Mouse (Mus musculus): ENCODE measurements around the gene Sh3bp5l.
"Not testable (repeated sequence)": the region's sequence is repeated elsewhere in the genome, so short reads cannot be mapped to it uniquely, and the experiment has no call there.

The Sh3bp5l gene

DNA sequence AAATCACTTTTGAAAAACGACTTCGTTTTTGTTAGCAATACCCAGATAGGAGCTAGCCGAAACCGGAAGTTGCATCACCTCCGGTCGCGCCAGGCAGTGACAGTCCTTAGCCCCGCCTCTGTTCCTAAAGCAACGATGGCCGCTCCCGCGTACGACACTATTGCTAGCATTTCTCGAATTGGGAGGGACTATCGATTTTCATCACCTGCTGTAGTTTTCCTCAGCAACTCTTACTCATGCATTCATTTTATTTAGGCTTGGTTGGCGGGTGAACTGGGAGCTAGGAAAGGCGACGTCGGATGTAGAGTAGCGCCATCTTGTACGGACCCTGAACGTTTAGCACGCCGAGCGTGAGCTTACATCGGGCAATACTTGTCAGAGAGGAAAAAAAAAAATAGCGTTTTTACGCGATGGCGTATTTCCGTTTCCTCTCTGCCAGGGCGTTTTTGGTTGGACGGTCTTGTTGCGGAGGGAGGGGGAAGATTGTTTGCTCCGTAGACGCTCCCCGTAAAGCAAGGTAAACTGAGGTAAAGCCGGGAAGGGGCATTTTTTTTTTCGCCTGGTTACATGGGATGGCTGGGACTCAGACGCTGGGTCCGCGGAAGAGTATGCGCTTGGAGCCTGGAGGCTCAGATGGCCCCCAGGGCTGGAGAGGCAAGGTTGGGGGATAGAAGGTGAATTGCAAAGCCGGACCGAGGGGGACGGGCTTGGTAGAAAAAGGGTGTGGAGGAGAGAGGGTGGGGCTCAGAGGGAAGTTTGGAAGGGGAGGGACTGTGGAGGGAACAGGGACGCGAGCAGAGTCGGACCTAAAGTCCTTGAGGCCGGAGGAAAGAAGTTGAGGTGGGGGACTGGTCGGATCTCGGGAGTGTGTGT is at the start of gene Sh3bp5l, which contains the start of gene Zfp672:
Gene Sh3bp5l, plus strand, starts transcription at position 449 of the 873 bp plus-strand sequence.
Gene Zfp672, minus strand, starts transcription at position 64 of the 873 bp plus-strand sequence.
- DNase-seq (ENCODE audit: low spot score), result peak; percentile 93

DNA sequence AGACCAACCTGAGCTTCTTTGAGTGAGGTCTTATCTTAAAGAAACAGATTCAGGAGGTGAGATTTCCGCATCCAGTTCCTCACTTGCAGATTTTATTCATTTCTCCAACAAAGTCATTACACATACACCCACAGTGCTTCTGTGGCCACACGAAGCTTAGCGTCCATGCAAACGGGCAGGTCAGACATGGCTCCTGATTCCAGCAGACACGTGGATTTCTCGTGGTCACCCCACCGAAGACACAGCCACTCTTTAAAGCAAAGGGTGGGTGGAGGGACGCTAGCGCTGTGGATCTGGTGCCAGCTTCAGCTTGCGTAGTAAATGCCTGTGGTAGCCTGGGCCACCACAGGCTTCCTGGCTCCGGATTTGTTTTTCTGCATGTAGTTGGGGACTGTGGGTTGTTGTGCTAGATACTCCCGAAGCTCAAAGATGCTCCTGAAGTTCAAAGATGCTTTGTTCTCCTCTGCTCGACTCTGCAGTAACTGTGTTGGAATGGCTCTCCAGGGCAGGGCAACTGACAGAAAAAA is 48.5 kb upstream of the Sh3bp5l start:
- no peak for DNase-seq (ENCODE audit: low spot score)

DNA sequence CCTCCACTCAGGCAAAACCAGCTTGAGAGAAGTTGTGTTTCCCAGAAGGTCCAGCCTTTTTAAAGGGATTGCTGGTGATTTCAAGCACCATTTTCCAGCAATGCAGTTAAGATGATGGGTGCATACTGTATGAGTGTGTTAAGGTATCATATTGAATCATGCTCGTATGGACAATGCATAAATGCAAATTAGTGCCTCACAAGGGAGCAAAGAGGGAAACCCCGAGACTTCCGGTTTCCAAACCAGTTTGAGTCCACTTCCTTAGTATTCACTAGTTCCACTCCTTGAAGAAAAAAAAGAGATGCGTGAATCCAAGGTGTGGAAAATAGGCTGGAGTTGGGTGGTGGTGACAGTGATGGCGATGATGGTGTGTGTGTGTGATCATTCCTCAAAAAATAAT is 48.0 kb upstream of the Sh3bp5l start:
- no peak for DNase-seq (ENCODE audit: low spot score)

GRCm38 (mm10) chr11:58289992-58290682 is 40.4 kb upstream of the Sh3bp5l start:
- DNase-seq (ENCODE audit: low spot score), result no peak

DNA sequence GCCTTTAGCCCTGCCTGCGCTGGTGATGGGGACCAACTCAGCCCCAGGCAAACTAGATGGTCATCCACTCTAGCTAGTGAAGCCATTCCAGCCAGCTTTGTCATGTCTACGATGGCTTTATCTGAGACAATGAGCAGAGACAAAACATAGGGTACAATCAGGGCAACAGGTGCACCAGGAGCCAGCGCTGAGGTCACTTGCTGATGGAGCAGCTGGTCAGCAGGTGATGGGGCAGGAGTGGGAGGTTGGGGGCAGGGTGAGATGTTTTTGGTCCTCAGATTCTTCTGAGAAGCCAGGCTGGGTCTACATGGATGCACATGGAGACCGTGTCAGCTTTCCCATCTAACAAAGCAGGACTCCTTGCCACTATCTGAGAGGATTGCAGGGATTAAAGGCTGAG is 39.7 kb upstream of the Sh3bp5l start:
- no peak for DNase-seq (ENCODE audit: low spot score)

GRCm38 (mm10) chr11:58292791-58293190 is 37.7 kb upstream of the Sh3bp5l start:
- DNase-seq (ENCODE audit: low spot score), result no peak

- DNase-seq (ENCODE audit: low spot score), result no peak
Measured at GRCm38 (mm10) chr11:58297396-58297795, 33.1 kb upstream of the Sh3bp5l start.

- peak; percentile 58 for DNase-seq (ENCODE audit: low spot score)
Measured at GRCm38 (mm10) chr11:58301057-58301456, 29.5 kb upstream of the Sh3bp5l start.

- DNase-seq (ENCODE audit: low spot score), result peak; percentile 99
Measured at GRCm38 (mm10) chr11:58301837-58302754, 28.4 kb upstream of the Sh3bp5l start.

DNA sequence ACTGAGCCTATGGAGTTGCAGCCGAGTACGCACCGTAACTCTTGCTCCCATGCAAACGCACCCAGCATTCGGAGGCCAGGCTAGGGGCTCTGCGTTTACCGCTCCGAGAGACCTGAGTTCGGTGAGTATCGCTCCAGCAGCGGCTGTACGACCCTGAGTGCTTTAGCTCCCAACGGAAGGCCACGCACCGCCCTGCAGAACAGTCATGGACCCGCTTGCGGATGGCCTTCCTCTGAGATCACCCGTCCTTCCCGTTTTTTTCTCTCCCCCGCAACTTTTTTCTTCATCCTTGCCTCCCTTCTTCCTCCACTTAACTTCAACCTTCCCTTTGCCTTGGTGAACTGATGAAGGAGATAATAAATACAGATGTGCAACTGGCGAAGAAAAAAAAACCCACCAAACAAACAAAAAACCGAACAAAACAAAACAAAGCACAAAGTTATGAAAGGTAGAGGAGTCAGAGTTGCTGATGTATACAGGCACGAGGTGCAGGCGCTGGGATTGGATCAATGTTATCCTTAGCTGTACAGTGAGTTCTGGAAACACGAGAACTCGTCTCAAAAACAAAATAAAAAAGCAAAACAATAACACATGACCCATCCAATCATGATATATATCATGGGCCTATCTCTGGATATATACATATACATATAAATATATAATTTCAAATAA is 27.6 kb upstream of the Sh3bp5l start:
- DNase-seq (ENCODE audit: low spot score), result no peak

- DNase-seq (ENCODE audit: low spot score), result no peak
Measured at GRCm38 (mm10) chr11:58303594-58303993, 26.9 kb upstream of the Sh3bp5l start.

DNA sequence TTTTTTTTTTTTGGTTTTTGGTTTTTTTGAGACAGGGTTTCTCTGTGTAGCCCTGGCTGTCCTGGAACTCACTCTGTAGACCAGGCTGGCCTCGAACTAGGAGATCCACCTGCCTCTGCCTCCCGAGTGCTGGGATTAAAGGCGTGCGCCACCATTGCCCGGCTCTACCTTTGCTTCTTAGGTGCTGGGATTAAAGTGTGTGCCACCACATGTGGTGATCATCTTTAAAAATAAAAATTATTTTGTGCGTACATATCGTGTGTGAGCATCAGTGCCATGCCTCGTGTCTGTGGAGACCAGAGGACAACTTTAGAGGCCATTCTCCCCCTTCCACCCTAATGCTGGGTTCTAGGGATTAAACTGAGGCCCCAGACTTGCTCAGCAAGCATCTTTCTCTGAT is 25.2 kb upstream of the Sh3bp5l start:
- DNase-seq (ENCODE audit: low spot score), result not testable (repeated sequence)

- peak; percentile 93 for DNase-seq (ENCODE audit: low spot score)
Measured at GRCm38 (mm10) chr11:58306860-58307308, 23.6 kb upstream of the Sh3bp5l start, which contains the start of gene Zfp692. Gene Zfp692 (plus strand): TSS chr11:58307069.

GRCm38 (mm10) chr11:58307411-58308080 is 23.0 kb upstream of the Sh3bp5l start:
- DNase-seq (ENCODE audit: low spot score), result no peak

DNA sequence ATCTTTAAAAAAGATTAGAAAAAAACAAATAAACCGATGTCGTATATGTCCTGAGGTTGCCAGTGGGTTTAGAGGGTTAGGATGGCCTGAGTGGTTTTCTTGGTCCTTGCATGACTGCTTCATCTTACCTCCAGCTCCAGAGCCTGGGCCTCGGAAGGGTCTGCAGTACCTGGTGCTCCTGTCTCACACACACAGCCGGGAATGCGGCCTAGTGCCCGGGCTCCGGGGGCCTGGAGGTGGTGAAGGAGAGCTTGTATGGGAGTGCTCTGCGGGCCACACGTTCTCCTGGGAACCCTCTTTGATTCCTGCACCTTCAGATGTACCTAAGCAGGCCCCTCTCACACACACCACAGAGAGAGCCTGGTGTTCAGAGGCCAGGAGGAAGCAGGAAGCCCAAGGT is 21.9 kb upstream of the Sh3bp5l start:
- DNase-seq (ENCODE audit: low spot score), result no peak

GRCm38 (mm10) chr11:58314069-58314468 is 16.5 kb upstream of the Sh3bp5l start:
- DNase-seq (ENCODE audit: low spot score), result no peak

DNA sequence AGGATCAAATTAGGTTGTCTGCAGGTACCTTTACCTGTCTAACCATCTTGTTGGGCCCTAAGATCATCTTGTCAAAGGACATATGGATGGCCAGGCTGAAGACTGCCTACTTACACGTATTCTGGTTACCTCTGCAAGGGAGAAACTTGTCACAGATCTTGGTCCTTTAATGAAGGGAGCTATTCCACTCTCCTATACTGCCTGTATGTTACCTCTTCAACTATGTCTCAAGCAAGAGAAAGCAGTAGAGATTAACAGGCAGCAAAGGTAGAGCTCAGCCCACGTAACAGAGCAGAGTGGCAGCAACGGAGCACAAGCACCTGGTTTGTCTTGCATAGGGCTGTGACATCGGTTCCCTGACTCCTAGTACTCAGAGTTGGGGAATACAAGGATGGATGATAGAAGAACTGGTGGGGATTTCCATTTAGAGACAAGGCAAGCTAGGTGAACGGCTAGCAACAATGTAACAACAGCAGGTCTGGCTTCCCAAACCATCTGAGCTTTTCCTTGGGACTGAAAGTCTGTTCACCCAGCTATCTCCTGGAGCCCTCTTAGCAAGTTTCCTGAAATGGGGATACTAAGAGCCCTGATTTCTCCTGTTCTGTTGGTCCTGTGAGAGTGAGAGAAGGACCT is 14.9 kb upstream of the Sh3bp5l start:
- DNase-seq (ENCODE audit: low spot score), result no peak

DNA sequence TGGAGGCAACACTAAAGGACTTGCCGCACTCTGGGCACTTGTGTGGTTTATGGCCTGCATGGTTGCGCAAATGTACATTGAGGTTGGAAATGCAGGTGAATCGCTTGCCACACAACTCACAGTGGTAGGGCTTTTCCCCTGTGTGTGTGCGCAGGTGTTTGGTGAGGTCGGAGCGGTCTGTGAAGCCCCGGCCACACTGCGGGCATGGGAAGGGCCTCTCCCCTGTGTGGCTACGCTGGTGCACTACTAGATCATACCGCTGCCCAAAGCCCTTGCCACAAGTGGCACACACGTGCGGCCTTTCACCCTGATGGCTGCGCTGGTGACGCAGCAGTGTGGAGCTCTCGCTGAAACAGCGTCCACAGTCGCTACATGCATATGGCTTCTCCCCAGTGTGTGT is 14.2 kb upstream of the Sh3bp5l start:
- DNase-seq (ENCODE audit: low spot score), result no peak

DNA sequence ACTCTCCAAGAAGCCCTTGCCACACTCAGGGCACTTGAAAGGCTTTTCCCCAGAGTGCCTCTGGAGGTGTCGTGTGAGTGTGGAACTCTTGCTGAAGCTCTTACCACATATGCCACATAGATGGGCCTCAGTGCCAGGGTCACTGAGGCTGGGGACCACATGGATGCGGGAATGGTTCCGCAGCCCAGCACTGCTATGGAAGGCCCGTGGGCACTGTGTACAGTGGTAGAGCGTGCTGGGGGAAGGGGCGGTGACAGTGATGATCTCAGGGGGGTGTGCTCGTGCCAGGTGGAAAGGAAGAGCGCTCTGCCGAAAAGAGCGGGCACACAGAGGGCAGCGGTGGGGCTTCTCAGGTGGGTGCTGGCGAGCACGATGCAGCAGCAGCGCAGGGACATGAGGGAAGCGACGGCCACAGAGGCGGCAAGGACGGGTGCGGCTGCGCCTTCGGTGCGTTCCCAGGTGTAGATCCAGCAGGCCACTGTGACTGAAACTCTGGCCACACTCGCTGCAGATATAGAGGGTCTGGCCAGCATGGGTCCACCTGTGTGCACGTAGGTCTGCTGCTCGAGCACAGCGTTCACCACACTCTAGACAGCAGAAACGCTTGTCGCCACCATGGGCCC is 13.6 kb upstream of the Sh3bp5l start:
- no peak for DNase-seq (ENCODE audit: low spot score)
